18 mouse cellular contexts compared by ENCODE assay signal in genomic region chr10:124249358-124249757, GRCm38 (mm10).
A peak's percentile ranks its signal among the peaks of the same experiment; 100 is the strongest.
DNase-seq lines count a peak whose midpoint lies in the region; ATAC-seq and TF ChIP-seq lines count a peak whose summit lies in the region.
"Had no signal": no experiment of that assay in that cellular context is flagged by ENCODE, and none has a peak within 500 bp of the region (broad histone marks: within the 10 kb centered on the region; RNA-seq: fewer than 3 reads in every experiment).

No protein-coding gene starts in this region.

- peak; percentile 80; the same call in 1 of the 2 replicates for ATAC-seq in kidney, embryonic 16.5 days (ENCODE audit: low FRiP score, low TSS enrichment)
- ATAC-seq in Patski = peak; percentile 60
- ATAC-seq in embryonic facial prominence, embryonic 14.5 days (ENCODE audit: low read depth) = no peak
- ATAC-seq: forebrain, embryonic 15.5 days; hindbrain, embryonic 16.5 days; intestine, postnatal 0 days had no signal

- H3K4me3 ChIP-seq in kidney, embryonic 16.5 days (ENCODE audit: low read length) = no peak overlapping the region
- H3K4me3 ChIP-seq in embryonic facial prominence, embryonic 14.5 days (ENCODE audit: low read depth, low read length) = no peak overlapping the region
- H3K4me3 ChIP-seq: forebrain, embryonic 15.5 days; heart, embryonic 13.5 days had no signal

- in situ Hi-C loops in Patski (cut with MboI; ENCODE audit: low pct_unique_long_range_greater_than_20kb) = no loop called here

- 11% methylated on average over 4 of the region's 4 CpGs for WGBS in kidney, embryonic 16.5 days
- 20% methylated on average over 4 of the region's 4 CpGs for WGBS in embryonic facial prominence, embryonic 14.5 days

- peaks cover 4% of the 10 kb centered on the region; the same call in 1 of the 2 replicates for H3K4me1 ChIP-seq in kidney, embryonic 16.5 days (ENCODE audit: insufficient read depth, low read length)
- H3K4me1 ChIP-seq in embryonic facial prominence, embryonic 14.5 days (ENCODE audit: control insufficient read depth, insufficient read depth, low read length) = no peaks in the 10 kb centered on the region
- H3K4me1 ChIP-seq: forebrain, embryonic 15.5 days had no signal

- no peaks in the 10 kb centered on the region for H3K9me3 ChIP-seq in kidney, embryonic 16.5 days (ENCODE audit: low read length)
- H3K9me3 ChIP-seq in embryonic facial prominence, embryonic 14.5 days (ENCODE audit: control insufficient read depth, low read length) = no peaks in the 10 kb centered on the region
- H3K9me3 ChIP-seq: forebrain, embryonic 15.5 days; heart, embryonic 13.5 days had no signal

- H3K27me3 ChIP-seq in kidney, embryonic 16.5 days (ENCODE audit: insufficient read depth, low read length) = no peaks in the 10 kb centered on the region
- no peaks in the 10 kb centered on the region for H3K27me3 ChIP-seq in Patski
- H3K27me3 ChIP-seq in embryonic facial prominence, embryonic 14.5 days (replicated peaks; ENCODE audit: control insufficient read depth, insufficient read depth, low read length) = no peaks in the 10 kb centered on the region
- H3K27me3 ChIP-seq: forebrain, embryonic 15.5 days; heart, embryonic 13.5 days had no signal

- POLR2A ChIA-PET in Patski (lab: Charles Lee) = no interaction called here

- no peak for DNase-seq in kidney, adult 18-20 months
- no peak for DNase-seq in Patski (ENCODE audit: low read depth, low spot score)
- peak; percentile 13 for DNase-seq in embryonic facial prominence, embryonic 14.5 days (ENCODE audit: low spot score)
- peak; percentile 51 for DNase-seq in lung, postnatal 36 days
- DNase-seq in T-cell, adult 2 months (ENCODE audit: low spot score) = no peak
- no peak for DNase-seq in cerebellum, postnatal 36 days
- DNase-seq: adrenal gland, postnatal 25 days; cerebellum, adult 8-10 months; heart, postnatal 4 days; left cerebral cortex, postnatal 4 days; thymus, adult 2 months had no signal

- H3K4me2 ChIP-seq in kidney, embryonic 16.5 days (replicated peaks; ENCODE audit: low read depth, low read length) = no peak overlapping the region
- no peak overlapping the region for H3K4me2 ChIP-seq in embryonic facial prominence, embryonic 14.5 days (ENCODE audit: low read depth, low read length)
- H3K4me2 ChIP-seq: forebrain, embryonic 15.5 days; heart, embryonic 13.5 days; midbrain, embryonic 11.5 days had no signal

- H3K36me3 ChIP-seq in kidney, embryonic 16.5 days (ENCODE audit: insufficient read depth, low read length) = no peaks in the 10 kb centered on the region
- no peaks in the 10 kb centered on the region for H3K36me3 ChIP-seq in embryonic facial prominence, embryonic 14.5 days (ENCODE audit: control insufficient read depth, insufficient read depth, low read length)
- H3K36me3 ChIP-seq: forebrain, embryonic 15.5 days; heart, embryonic 13.5 days had no signal

- TF ChIP-seq CTCF in Patski (IDR thresholded peaks at IDR 0.05) = no peak

- CTCF ChIA-PET in Patski (lab: Charles Lee) = no interaction called here

- H3K9ac ChIP-seq in kidney, embryonic 16.5 days (replicated peaks; ENCODE audit: low read length) = no peak overlapping the region
- no peak overlapping the region for H3K9ac ChIP-seq in embryonic facial prominence, embryonic 14.5 days (ENCODE audit: low read depth, low read length)
- H3K9ac ChIP-seq: forebrain, embryonic 15.5 days; heart, embryonic 13.5 days had no signal

- H3K27ac ChIP-seq in kidney, embryonic 16.5 days (ENCODE audit: low read length) = no peak overlapping the region
- no peak overlapping the region for H3K27ac ChIP-seq in embryonic facial prominence, embryonic 14.5 days (replicated peaks; ENCODE audit: low read depth, low read length)
- H3K27ac ChIP-seq: forebrain, embryonic 15.5 days; heart, embryonic 13.5 days; macrophage had no signal

Comparison
In these comparisons a context has a peak if more than half of its experiments do, and no peak if none do; other contexts are left out.
1. DNase-seq: peak in embryonic facial prominence, embryonic 14.5 days (single experiment) and lung, postnatal 36 days (single experiment); none in kidney, adult 18-20 months (single experiment), Patski (single experiment), T-cell, adult 2 months (single experiment) and cerebellum, postnatal 36 days (0 of 2).